Mouse (Mus musculus): ENCODE measurements around the gene Serinc5.

Gene Serinc5

DNA sequence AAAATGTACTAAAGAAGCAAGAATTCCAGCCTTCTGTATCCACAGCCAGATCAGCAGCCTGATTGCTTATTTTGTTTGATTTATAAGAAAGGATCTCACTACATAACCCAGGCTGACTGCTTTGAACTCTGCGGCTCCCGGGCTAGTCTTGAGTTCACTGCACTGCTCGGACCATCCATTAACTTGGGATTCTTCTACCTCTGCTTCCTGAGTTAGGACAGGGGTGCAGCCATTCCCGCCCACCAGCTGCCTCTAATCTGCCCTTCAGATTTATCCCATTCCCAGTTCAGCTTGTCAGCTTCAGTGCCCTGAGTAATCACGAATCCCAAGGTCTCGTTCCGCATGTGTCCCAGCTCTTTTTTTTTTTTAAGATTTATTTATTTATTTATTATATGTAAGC, 93.3 kb downstream of the Serinc5 start:
- no peak for DNase-seq (ENCODE audit: low read depth)

- DNase-seq (ENCODE audit: low read depth), result no peak
Measured at GRCm38 (mm10) chr13:92705016-92705535, 94.2 kb downstream of the Serinc5 start.

- DNase-seq (ENCODE audit: low read depth), result no peak
Measured at GRCm38 (mm10) chr13:92706342-92707061, 95.6 kb downstream of the Serinc5 start.

GRCm38 (mm10) chr13:92707941-92708340, 97.0 kb downstream of the Serinc5 start:
- DNase-seq (ENCODE audit: low read depth), result no peak

DNA sequence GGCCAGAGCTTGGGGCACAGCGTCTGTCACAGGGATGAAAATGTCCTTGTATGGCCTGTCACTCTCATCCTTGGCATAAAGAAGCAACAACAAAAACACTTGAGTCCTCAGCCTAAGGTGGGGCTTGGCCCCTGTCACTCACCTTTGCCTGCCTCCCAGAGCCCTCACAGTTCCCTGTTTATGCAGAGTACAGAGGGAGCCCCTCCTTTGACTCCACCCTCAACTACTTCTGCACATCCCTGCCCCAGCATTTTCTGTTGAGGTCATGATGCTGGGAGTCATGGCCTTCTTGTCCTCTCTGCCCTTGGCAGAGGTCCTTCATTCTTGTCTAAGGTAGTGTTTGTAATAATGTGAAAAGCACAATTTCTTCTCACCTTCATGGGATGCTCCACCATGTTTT, 97.6 kb downstream of the Serinc5 start:
- no peak for DNase-seq (ENCODE audit: low read depth)

- DNase-seq (ENCODE audit: low read depth), result no peak
Measured at GRCm38 (mm10) chr13:92709535-92709934, 98.6 kb downstream of the Serinc5 start.

- DNase-seq (ENCODE audit: low read depth), result no peak
Measured at GRCm38 (mm10) chr13:92710361-92710760, 99.5 kb downstream of the Serinc5 start.

- DNase-seq (ENCODE audit: low read depth), result no peak
Measured at GRCm38 (mm10) chr13:92711821-92712220, 100.9 kb downstream of the Serinc5 start.

- no peak for DNase-seq (ENCODE audit: low read depth)
Measured at GRCm38 (mm10) chr13:92712619-92713018, 101.7 kb downstream of the Serinc5 start.

DNA sequence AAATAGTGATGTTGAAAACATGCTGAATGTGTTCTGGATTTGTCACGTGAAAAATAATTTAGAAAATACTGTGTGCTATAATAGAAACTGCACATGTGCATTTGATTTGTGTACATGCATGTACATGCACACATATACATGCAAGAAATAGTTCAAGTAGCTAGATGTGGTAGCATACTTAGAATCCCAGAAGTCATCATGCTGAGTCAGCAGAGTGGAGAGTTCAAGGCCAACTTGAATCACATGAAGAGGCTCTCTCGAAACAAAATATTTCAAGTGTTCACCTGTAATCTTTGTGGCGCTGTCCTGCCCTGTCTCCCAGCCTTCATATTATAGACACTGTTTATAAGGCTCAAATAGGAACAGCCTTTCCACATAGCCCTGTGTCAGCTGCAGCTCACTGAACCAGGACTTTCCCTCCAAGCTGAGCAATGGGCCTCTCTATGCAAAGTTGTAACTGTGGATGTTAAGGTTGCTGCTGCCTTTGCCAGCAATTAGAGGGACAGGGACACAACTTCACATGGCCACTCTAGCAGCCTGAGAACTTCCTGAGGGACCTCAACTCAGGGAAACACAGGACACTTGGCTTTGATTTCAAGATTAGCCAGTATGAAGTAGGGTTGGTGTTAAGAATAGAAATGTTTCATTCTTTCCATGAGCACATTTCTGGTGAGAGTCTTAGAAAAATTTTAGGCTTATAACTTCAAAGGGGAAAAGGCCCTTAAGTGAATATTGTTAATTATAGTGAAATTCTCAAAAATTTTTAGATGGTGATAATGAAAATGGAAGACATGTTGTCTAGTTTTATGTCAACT, 107.2 kb downstream of the Serinc5 start:
- DNase-seq (ENCODE audit: low read depth), result no peak

GRCm38 (mm10) chr13:92721006-92721405, 110.1 kb downstream of the Serinc5 start:
- DNase-seq (ENCODE audit: low read depth), result no peak

- no peak for DNase-seq (ENCODE audit: low read depth)
Measured at GRCm38 (mm10) chr13:92722389-92722788, 111.5 kb downstream of the Serinc5 start.

DNA sequence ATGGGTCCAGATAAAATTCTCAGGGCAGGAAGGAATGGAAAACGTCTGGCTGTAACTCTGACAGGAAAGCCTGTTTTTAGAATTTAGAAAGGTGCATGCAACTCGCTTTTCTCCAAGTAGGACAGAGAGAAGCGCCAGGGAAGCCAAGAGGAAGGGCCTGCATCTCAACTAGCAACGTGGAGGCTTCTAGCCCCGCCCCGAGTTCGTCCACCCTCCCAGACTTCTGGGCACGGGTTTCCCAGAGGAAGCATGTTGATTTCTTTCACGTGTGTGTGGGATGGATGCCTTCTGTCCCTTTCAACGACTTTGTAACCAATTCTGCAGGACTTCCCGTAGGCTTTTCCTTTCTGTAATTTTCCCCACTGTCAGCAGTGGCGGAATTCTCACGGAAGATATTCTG, 118.9 kb downstream of the Serinc5 start:
- DNase-seq (ENCODE audit: low read depth), result no peak

DNA sequence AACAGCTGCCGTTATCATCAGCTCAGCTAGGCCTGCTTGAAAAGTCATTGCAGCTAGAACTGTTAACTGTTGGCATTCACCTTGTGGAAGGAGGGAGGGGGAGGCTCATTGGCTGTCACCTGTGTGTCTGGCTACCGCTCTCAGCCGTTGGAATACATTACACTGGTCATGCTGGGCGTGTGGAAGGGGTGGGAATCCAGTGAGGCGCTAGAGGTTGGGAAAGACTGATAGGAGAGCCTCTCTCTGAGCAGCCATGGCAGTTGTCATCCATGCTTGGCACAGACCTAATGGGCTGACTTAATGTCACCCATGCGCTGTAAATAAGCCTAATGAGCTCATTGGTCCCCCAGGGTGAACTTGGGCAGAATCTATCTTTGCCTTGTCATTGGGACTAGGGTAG, 120.9 kb downstream of the Serinc5 start:
- DNase-seq (ENCODE audit: low read depth), result no peak

DNA sequence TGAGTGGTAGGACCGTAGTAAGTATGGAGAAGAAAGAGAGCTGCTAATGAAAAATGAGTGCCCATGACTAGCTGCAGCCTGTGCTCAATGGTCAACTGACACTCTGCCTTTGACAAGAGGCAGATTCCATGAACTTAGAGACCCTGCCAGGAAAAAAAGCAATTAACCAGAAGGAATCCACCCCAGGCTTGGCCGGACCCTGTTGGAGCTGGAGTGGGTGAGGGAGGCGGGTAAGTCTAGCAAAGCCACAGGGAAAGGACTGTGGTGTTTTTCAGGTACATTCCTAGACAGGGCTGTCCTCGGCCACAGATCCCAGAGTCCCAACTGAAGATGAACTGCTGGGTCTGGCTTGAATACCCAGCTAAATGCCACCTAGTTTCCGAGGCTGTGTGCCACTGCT, 121.9 kb downstream of the Serinc5 start:
- DNase-seq (ENCODE audit: low read depth), result no peak

- peak; percentile 55 for DNase-seq (ENCODE audit: low read depth)
Measured at GRCm38 (mm10) chr13:92733252-92733651, 122.4 kb downstream of the Serinc5 start.

- DNase-seq (ENCODE audit: low read depth), result no peak
Measured at GRCm38 (mm10) chr13:92733741-92734140, 122.8 kb downstream of the Serinc5 start.

GRCm38 (mm10) chr13:92735693-92736092, 124.8 kb downstream of the Serinc5 start:
- no peak for DNase-seq (ENCODE audit: low read depth)

GRCm38 (mm10) chr13:92736516-92737300, 125.8 kb downstream of the Serinc5 start:
- DNase-seq (ENCODE audit: low read depth), result no peak

DNA sequence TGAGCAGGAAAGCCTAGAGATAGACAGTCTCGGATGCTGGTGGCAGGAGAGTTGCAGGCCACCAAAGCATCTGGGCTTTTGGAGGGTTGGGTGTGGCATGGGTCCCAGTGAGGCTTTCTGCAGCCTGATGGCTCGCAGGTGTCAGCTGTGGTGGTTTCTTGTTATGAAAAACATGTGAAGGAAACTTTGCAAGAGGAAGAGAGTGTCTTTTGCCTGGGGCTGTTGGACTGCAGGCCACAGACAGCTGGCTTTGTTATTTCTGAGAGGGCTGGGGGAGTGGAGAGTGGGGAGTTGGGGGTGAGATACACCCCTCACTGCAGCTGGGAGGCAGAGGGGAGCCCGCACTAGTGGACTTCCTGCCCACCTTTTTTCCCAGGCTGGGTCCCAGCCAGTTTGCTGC, 127.9 kb downstream of the Serinc5 start:
- no peak for DNase-seq (ENCODE audit: low read depth)

DNA sequence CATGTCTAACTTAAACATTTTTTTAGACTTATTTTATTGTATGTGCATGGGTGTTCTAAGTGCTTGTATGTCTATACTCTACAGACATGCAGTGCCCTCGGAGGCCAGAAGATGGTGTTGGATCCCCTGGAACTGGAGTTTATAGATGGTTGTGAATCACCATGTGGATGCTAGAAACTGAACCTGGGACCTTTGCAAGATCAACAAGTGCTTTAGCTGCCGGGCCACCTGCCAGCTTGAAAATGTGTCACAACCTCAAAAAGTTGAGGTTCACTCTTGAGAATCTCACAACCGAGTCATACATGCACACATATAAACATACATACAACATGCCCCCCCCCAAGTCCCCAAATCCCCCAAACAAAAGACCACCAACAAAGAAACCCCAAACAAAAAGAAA, 129.0 kb downstream of the Serinc5 start:
- DNase-seq (ENCODE audit: low read depth), result no peak

GRCm38 (mm10) chr13:92740671-92741270, 129.9 kb downstream of the Serinc5 start:
- DNase-seq (ENCODE audit: low read depth), result no peak

All from c-Kit-positive CD71-negative TER-119-negative erythroid progenitor cells, embryonic 14.5 days (primary cell).